Mouse (Mus musculus): ENCODE results near the gene Gpr146. TPM values are rescaled to one million over a fixed set of nuclear protein-coding genes. Genes with fewer than 3 reads are reported as not detected.

The Gpr146 gene
- polyA plus RNA-seq, 1 experiment from 2014 or later, result 19.3 TPM

GRCm38 (mm10) chr5:139427001-139427400 lies 49.5 kb downstream of the Gpr146 start:
- H3K27ac ChIP-seq, result no peak overlapping the region
- WGBS (ENCODE audit: insufficient replicate concordance), result 77% methylated on average over 9 of the region's 9 CpGs
- no peaks in the 10 kb centered on the region for H3K9me3 ChIP-seq (replicated peaks)
- no peaks in the 10 kb centered on the region for H3K27me3 ChIP-seq (replicated peaks)
- H3K36me3 ChIP-seq, result peaks cover 8% of the 10 kb centered on the region; the same call in 1 of the 2 replicates
- H3K4me2 ChIP-seq, result no peak overlapping the region
- H3K4me1 ChIP-seq, result 0 out of 2 replicates have a peak, but pooled peaks cover 4% of the 10 kb centered on the region
- H3K9ac ChIP-seq, result no peak overlapping the region
- no peak for ATAC-seq
- H3K4me3 ChIP-seq, result no peak overlapping the region

GRCm38 (mm10) chr5:139427989-139428388 lies 50.5 kb downstream of the Gpr146 start:
- H3K36me3 ChIP-seq, result peaks cover 8% of the 10 kb centered on the region; the same call in 1 of the 2 replicates
- no peaks in the 10 kb centered on the region for H3K27me3 ChIP-seq (replicated peaks)
- no peak overlapping the region for H3K4me2 ChIP-seq
- no peak overlapping the region for H3K9ac ChIP-seq
- 68% methylated on average over 9 of the region's 9 CpGs for WGBS (ENCODE audit: insufficient replicate concordance)
- 0 out of 2 replicates have a peak, but pooled peaks cover 4% of the 10 kb centered on the region for H3K4me1 ChIP-seq
- no peaks in the 10 kb centered on the region for H3K9me3 ChIP-seq (replicated peaks)
- ATAC-seq, result no peak
- H3K4me3 ChIP-seq, result no peak overlapping the region
- H3K27ac ChIP-seq, result no peak overlapping the region

GRCm38 (mm10) chr5:139429818-139430341 lies 52.4 kb downstream of the Gpr146 start:
- Histone ChIP-seq H3K36me3 (peaks cover 8% of the 10 kb centered on the region; the same call in 1 of the 2 replicates), H3K9ac (no peak overlapping the region), H3K4me1 (peaks cover 17% of the 10 kb centered on the region), H3K27ac (no peak overlapping the region), H3K9me3 (replicated peaks) (no peaks in the 10 kb centered on the region), H3K4me3 (no peak overlapping the region), H3K4me2 (no peak overlapping the region), H3K27me3 (replicated peaks) (no peaks in the 10 kb centered on the region)
- WGBS (ENCODE audit: insufficient replicate concordance), result 59% methylated on average over 12 of the region's 12 CpGs
- ATAC-seq, result no peak

- 74% methylated on average over 6 of the region's 6 CpGs for WGBS (ENCODE audit: insufficient replicate concordance)
- no peak overlapping the region for H3K4me3 ChIP-seq
- peaks cover 19% of the 10 kb centered on the region for H3K4me1 ChIP-seq
- H3K27me3 ChIP-seq (replicated peaks), result no peaks in the 10 kb centered on the region
- H3K27ac ChIP-seq, result no peak overlapping the region
- peaks cover 6% of the 10 kb centered on the region for H3K36me3 ChIP-seq
- H3K4me2 ChIP-seq, result no peak overlapping the region
- no peak overlapping the region for H3K9ac ChIP-seq
- ATAC-seq, result no peak
- H3K9me3 ChIP-seq (replicated peaks), result no peaks in the 10 kb centered on the region
Observed at GRCm38 (mm10) chr5:139432333-139432732, 54.8 kb downstream of the Gpr146 start.

- no peaks in the 10 kb centered on the region for H3K27me3 ChIP-seq (replicated peaks)
Observed at GRCm38 (mm10) chr5:139432747-139433508, 55.4 kb downstream of the Gpr146 start.

GRCm38 (mm10) chr5:139433842-139434568 lies 56.5 kb downstream of the Gpr146 start:
- Histone ChIP-seq H3K4me1 (peaks cover 19% of the 10 kb centered on the region), H3K9me3 (replicated peaks) (no peaks in the 10 kb centered on the region), H3K4me3 (no peak overlapping the region), H3K27me3 (replicated peaks) (no peaks in the 10 kb centered on the region), H3K4me2 (no peak overlapping the region), H3K27ac (no peak overlapping the region), H3K36me3 (peaks cover 7% of the 10 kb centered on the region), H3K9ac (no peak overlapping the region)
- no peak for ATAC-seq
- 58% methylated on average over 9 of the region's 9 CpGs for WGBS (ENCODE audit: insufficient replicate concordance)

More at GRCm38 (mm10) chr5:139432747-139433508, 55.4 kb downstream of the Gpr146 start:
- Histone ChIP-seq H3K9ac (no peak overlapping the region), H3K36me3 (peaks cover 7% of the 10 kb centered on the region), H3K9me3 (replicated peaks) (no peaks in the 10 kb centered on the region), H3K4me1 (peaks cover 19% of the 10 kb centered on the region), H3K4me2 (no peak overlapping the region), H3K27ac (no peak overlapping the region), H3K4me3 (no peak overlapping the region)
- no peak for ATAC-seq
- 61% methylated on average over 7 of the region's 7 CpGs for WGBS (ENCODE audit: insufficient replicate concordance)

GRCm38 (mm10) chr5:139434940-139435339 lies 57.4 kb downstream of the Gpr146 start:
- H3K27me3 ChIP-seq (replicated peaks), result no peaks in the 10 kb centered on the region
- no peak overlapping the region for H3K27ac ChIP-seq
- H3K4me1 ChIP-seq, result peaks cover 19% of the 10 kb centered on the region
- no peak overlapping the region for H3K4me2 ChIP-seq
- WGBS (ENCODE audit: insufficient replicate concordance), result 75% methylated on average over 8 of the region's 8 CpGs
- ATAC-seq, result no peak
- no peak overlapping the region for H3K9ac ChIP-seq
- H3K9me3 ChIP-seq (replicated peaks), result no peaks in the 10 kb centered on the region
- peaks cover 7% of the 10 kb centered on the region for H3K36me3 ChIP-seq
- H3K4me3 ChIP-seq, result no peak overlapping the region

GRCm38 (mm10) chr5:139437769-139438168 lies 60.3 kb downstream of the Gpr146 start:
- Histone ChIP-seq H3K27ac (no peak overlapping the region), H3K9ac (no peak overlapping the region), H3K4me1 (peaks cover 19% of the 10 kb centered on the region), H3K36me3 (peaks cover 7% of the 10 kb centered on the region), H3K27me3 (replicated peaks) (no peaks in the 10 kb centered on the region), H3K4me3 (no peak overlapping the region), H3K4me2 (no peak overlapping the region), H3K9me3 (replicated peaks) (no peaks in the 10 kb centered on the region)
- no peak for ATAC-seq
- 81% methylated on average over 4 of the region's 4 CpGs for WGBS (ENCODE audit: insufficient replicate concordance)

GRCm38 (mm10) chr5:139438440-139438839 lies 60.9 kb downstream of the Gpr146 start:
- peaks cover 17% of the 10 kb centered on the region for H3K4me1 ChIP-seq
- H3K27ac ChIP-seq, result no peak overlapping the region
- WGBS (ENCODE audit: insufficient replicate concordance), result 86% methylated on average over 12 of the region's 12 CpGs
- peaks cover 7% of the 10 kb centered on the region for H3K36me3 ChIP-seq
- ATAC-seq, result no peak
- no peaks in the 10 kb centered on the region for H3K27me3 ChIP-seq (replicated peaks)
- no peak overlapping the region for H3K4me2 ChIP-seq
- no peak overlapping the region for H3K9ac ChIP-seq
- H3K9me3 ChIP-seq (replicated peaks), result no peaks in the 10 kb centered on the region
- no peak overlapping the region for H3K4me3 ChIP-seq

- ATAC-seq, result no peak
- Histone ChIP-seq H3K9ac (no peak overlapping the region), H3K9me3 (replicated peaks) (no peaks in the 10 kb centered on the region), H3K36me3 (peaks cover 7% of the 10 kb centered on the region), H3K27me3 (replicated peaks) (no peaks in the 10 kb centered on the region), H3K27ac (no peak overlapping the region), H3K4me2 (no peak overlapping the region), H3K4me3 (no peak overlapping the region), H3K4me1 (no peaks in the 10 kb centered on the region)
- 89% methylated on average over 5 of the region's 5 CpGs for WGBS (ENCODE audit: insufficient replicate concordance)
Observed at GRCm38 (mm10) chr5:139440451-139440850, 63.0 kb downstream of the Gpr146 start.

GRCm38 (mm10) chr5:139440926-139441725 lies 63.6 kb downstream of the Gpr146 start:
- no peaks in the 10 kb centered on the region for H3K27me3 ChIP-seq (replicated peaks)
- no peak for ATAC-seq
- no peak overlapping the region for H3K9ac ChIP-seq
- peaks cover 5% of the 10 kb centered on the region; the same call in 1 of the 2 replicates for H3K4me1 ChIP-seq
- H3K36me3 ChIP-seq, result peaks cover 5% of the 10 kb centered on the region
- WGBS (ENCODE audit: insufficient replicate concordance), result 85% methylated on average over 11 of the region's 11 CpGs
- H3K9me3 ChIP-seq (replicated peaks), result no peaks in the 10 kb centered on the region
- H3K27ac ChIP-seq, result no peak overlapping the region
- H3K4me2 ChIP-seq, result no peak overlapping the region
- H3K4me3 ChIP-seq, result no peak overlapping the region

Data from liver, embryonic 12.5 days (tissue).